ENCODE assay signal across 8 mouse cellular contexts in genomic region chr4:150625425-150625824, GRCm38 (mm10). TPM values are rescaled to one million over a fixed set of nuclear protein-coding genes. Genes with fewer than 3 reads are reported as not detected.
DNase-seq lines count a peak whose midpoint lies in the region; ATAC-seq and TF ChIP-seq lines count a peak whose summit lies in the region.

No protein-coding gene starts in this region.

- DNase-seq in left cerebral cortex, adult 2 months (ENCODE audit: extremely low spot score in 1 of 2, low spot score in 2 of 2): peak in 1 of 2 experiments; percentile 45
- no peak for DNase-seq in left cerebral cortex, adult 8-10 months (ENCODE audit: low spot score in 2 of 2)
- DNase-seq in c-Kit-positive CD71-positive TER-119-negative erythroid progenitor cells, embryonic 14.5 days (ENCODE audit: low read depth): peak; percentile 46
- DNase-seq in forebrain, embryonic 14.5 days (ENCODE audit: low spot score): peak; percentile 63
- DNase-seq in hindbrain, embryonic 14.5 days (ENCODE audit: low spot score): peak; percentile 64
- peak; percentile 46 to 52 for DNase-seq in layer of hippocampus, postnatal 14 days (ENCODE audit: low spot score in 2 of 2)

- intact Hi-C loops in left cerebral cortex, adult 2 months (cut with DNase I): loop anchor here (5.0 kb wide), 1 partner anchor 368 kb away; no protein-coding TSS in a partner anchor

- H3K4me1 ChIP-seq in forebrain, embryonic 14.5 days (ENCODE audit: control insufficient read depth, insufficient read depth, low read length): no peaks in the 10 kb centered on the region
- H3K4me1 ChIP-seq in hindbrain, embryonic 14.5 days (replicated peaks; ENCODE audit: control insufficient read depth, insufficient read depth, low read length): no peaks in the 10 kb centered on the region
- no peaks in the 10 kb centered on the region for H3K4me1 ChIP-seq in small intestine, adult 2 months (ENCODE audit: control insufficient read depth, insufficient read depth, insufficient read length, low read length)

- TF ChIP-seq CTCF in left cerebral cortex, adult 2 months (IDR thresholded peaks at IDR 0.05): peak; percentile 77
- TF ChIP-seq CTCF in small intestine, adult 2 months (IDR thresholded peaks at IDR 0.05; ENCODE audit: extremely low read depth, insufficient read length, insufficient replicate concordance, low read depth, low read length): peak; percentile 81; the same call in 1 of the 2 replicates

- H3K4me3 ChIP-seq in left cerebral cortex, adult 2 months: no peak overlapping the region
- no peak overlapping the region for H3K4me3 ChIP-seq in forebrain, embryonic 14.5 days (ENCODE audit: low read depth, low read length)
- no peak overlapping the region for H3K4me3 ChIP-seq in hindbrain, embryonic 14.5 days (replicated peaks; ENCODE audit: low read length)
- H3K4me3 ChIP-seq in small intestine, adult 2 months (ENCODE audit: low read depth, low read length): no peak overlapping the region

- H3K9me3 ChIP-seq in forebrain, embryonic 14.5 days (replicated peaks; ENCODE audit: control insufficient read depth, low read length): no peaks in the 10 kb centered on the region
- no peaks in the 10 kb centered on the region for H3K9me3 ChIP-seq in hindbrain, embryonic 14.5 days (ENCODE audit: control insufficient read depth, low read length)

- peak; percentile 22; the same call in 1 of the 2 replicates for ATAC-seq in forebrain, embryonic 14.5 days
- ATAC-seq in hindbrain, embryonic 14.5 days (ENCODE audit: low FRiP score): peak; percentile 16; the same call in 1 of the 2 replicates
- peak; percentile 76 for ATAC-seq in megakaryocyte-erythroid progenitor cell, adult 5-6 weeks (replicated peaks; ENCODE audit: low FRiP score, low TSS enrichment, poor library complexity, severe bottlenecking)

- no peak for TF ChIP-seq POLR2A in small intestine, adult 2 months (IDR thresholded peaks at IDR 0.05; ENCODE audit: low read depth, low read length)

- no peaks in the 10 kb centered on the region for H3K27me3 ChIP-seq in forebrain, embryonic 14.5 days (replicated peaks; ENCODE audit: control insufficient read depth, insufficient read depth, low read length)
- H3K27me3 ChIP-seq in hindbrain, embryonic 14.5 days (ENCODE audit: control insufficient read depth, insufficient read depth, low read length): no peaks in the 10 kb centered on the region
- no peaks in the 10 kb centered on the region for H3K27me3 ChIP-seq in small intestine, adult 2 months (ENCODE audit: control insufficient read depth, insufficient read depth, low read length)

- no peak overlapping the region for H3K27ac ChIP-seq in left cerebral cortex, adult 2 months
- H3K27ac ChIP-seq in forebrain, embryonic 14.5 days (ENCODE audit: low read depth, low read length): no peak overlapping the region
- H3K27ac ChIP-seq in hindbrain, embryonic 14.5 days: no peak overlapping the region
- no peak overlapping the region for H3K27ac ChIP-seq in small intestine, adult 2 months (ENCODE audit: insufficient read depth, low read depth, low read length)

- H3K9ac ChIP-seq in forebrain, embryonic 14.5 days (ENCODE audit: low read length): no peak overlapping the region
- H3K9ac ChIP-seq in hindbrain, embryonic 14.5 days: no peak overlapping the region

- H3K4me2 ChIP-seq in forebrain, embryonic 14.5 days (ENCODE audit: low read length): no peak overlapping the region
- no peak overlapping the region for H3K4me2 ChIP-seq in hindbrain, embryonic 14.5 days (replicated peaks)

- peaks cover 15% of the 10 kb centered on the region for H3K36me3 ChIP-seq in forebrain, embryonic 14.5 days (ENCODE audit: control insufficient read depth, insufficient read depth, low read length)
- H3K36me3 ChIP-seq in hindbrain, embryonic 14.5 days (replicated peaks; ENCODE audit: control insufficient read depth, insufficient read depth): peaks cover 27% of the 10 kb centered on the region
- peaks cover 14% of the 10 kb centered on the region for H3K36me3 ChIP-seq in small intestine, adult 2 months (ENCODE audit: control insufficient read depth, insufficient read depth, low read length)

- WGBS in forebrain, embryonic 14.5 days: 43% methylated on average over 1 of the region's 1 CpGs
- 35% methylated on average over 1 of the region's 1 CpGs for WGBS in hindbrain, embryonic 14.5 days
- WGBS in small intestine, adult 2 months: 39% methylated on average over 1 of the region's 1 CpGs

RNA-seq across cellular contexts. Expression of gene Slc45a1, which starts 26.5 kb away (rescaled TPM):
- total RNA-seq in left cerebral cortex, adult 2 months (2021): 10 to 100 TPM; 44.4 to 49.0 TPM
- total RNA-seq in left cerebral cortex, adult 8-10 months (2022): 10 to 100 TPM; 46.9 to 54.4 (median 48.5) TPM
- 13.1 and 15.9 TPM in 2 replicates for polyA plus RNA-seq in forebrain, embryonic 14.5 days (2014; fragmentation: Nextera tagmentation; extraction: Ambion mirVana)
- 35.9 and 37.9 TPM in 2 replicates for polyA plus RNA-seq in hindbrain, embryonic 14.5 days (2014; fragmentation: Nextera tagmentation; extraction: Ambion mirVana)
- 10 to 100 TPM; 43.3 to 48.1 TPM for total RNA-seq in layer of hippocampus, postnatal 14 days (2021)
- not detected in 2 replicates for total RNA-seq in megakaryocyte-erythroid progenitor cell, adult 5-6 weeks (2014; fragmentation: Nextera tagmentation)
- total RNA-seq in megakaryocyte-erythroid progenitor cell, adult 5-6 weeks (2017): not detected in 2 replicates
- polyA plus RNA-seq in small intestine, adult 2 months (2012; rRNA removed): 0.11 and 0.38 TPM in 2 replicates

Comparison
In these comparisons a context has a peak if more than half of its experiments do, and no peak if none do; other contexts are left out.
1. DNase-seq: peak in c-Kit-positive CD71-positive TER-119-negative erythroid progenitor cells, embryonic 14.5 days (single experiment), forebrain, embryonic 14.5 days (single experiment), hindbrain, embryonic 14.5 days (single experiment) and layer of hippocampus, postnatal 14 days (2 of 2); none in left cerebral cortex, adult 8-10 months (0 of 2).
2. ATAC-seq: peak in every context shown above with its lines; median percentile 76 in megakaryocyte-erythroid progenitor cell, adult 5-6 weeks; 22 in forebrain, embryonic 14.5 days; 16 in hindbrain, embryonic 14.5 days.
3. RNA of gene Slc45a1, which starts 26.5 kb away (total RNA-seq): 46.9 to 54.4 TPM in left cerebral cortex, adult 8-10 months, 44.4 to 49.0 TPM in left cerebral cortex, adult 2 months and 43.3 to 48.1 TPM in layer of hippocampus, postnatal 14 days; not detected in megakaryocyte-erythroid progenitor cell, adult 5-6 weeks; every median in the first group is over 10 times any median in the second.